Mouse (Mus musculus): Measurements from ENCODE around the gene Dnajc17. TPM values are rescaled to one million over a fixed set of nuclear protein-coding genes. Genes with fewer than 3 reads are reported as not detected.

The Dnajc17 gene
- polyA plus RNA-seq, 1 experiment from 2014 or later: 24.3 TPM

- Histone ChIP-seq H3K4me3 (replicated peaks) (no peak overlapping the region), H3K9ac (replicated peaks) (peak overlapping the region; percentile 48; the same call in 1 of the 2 replicates), H3K9me3 (no peaks in the 10 kb centered on the region), H3K27ac (peak overlapping the region; percentile 67), H3K4me1 (replicated peaks) (peaks cover 35% of the 10 kb centered on the region), H3K27me3 (peaks cover 15% of the 10 kb centered on the region), H3K36me3 (peaks cover 25% of the 10 kb centered on the region), H3K4me2 (replicated peaks) (peak overlapping the region; percentile 25; the same call in 1 of the 2 replicates)
- 80% methylated on average over 7 of the region's 7 CpGs for WGBS
- ATAC-seq: no peak
Measured at GRCm38 (mm10) chr2:119172446-119172845, 36.1 kb downstream of the Dnajc17 start.

- Histone ChIP-seq H3K4me1 (replicated peaks) (peaks cover 44% of the 10 kb centered on the region), H3K36me3 (peaks cover 17% of the 10 kb centered on the region), H3K27me3 (peaks cover 24% of the 10 kb centered on the region), H3K4me3 (replicated peaks) (no peak overlapping the region), H3K4me2 (replicated peaks) (no peak overlapping the region), H3K9ac (replicated peaks) (no peak overlapping the region), H3K27ac (no peak overlapping the region), H3K9me3 (no peaks in the 10 kb centered on the region)
- ATAC-seq: no peak
- 83% methylated on average over 8 of the region's 8 CpGs for WGBS
Measured at GRCm38 (mm10) chr2:119171574-119171973, 37.0 kb downstream of the Dnajc17 start.

GRCm38 (mm10) chr2:119170282-119170681, 38.3 kb downstream of the Dnajc17 start:
- H3K9ac ChIP-seq (replicated peaks): no peak overlapping the region
- H3K9me3 ChIP-seq: no peaks in the 10 kb centered on the region
- H3K27me3 ChIP-seq: peaks cover 37% of the 10 kb centered on the region
- ATAC-seq: no peak
- H3K36me3 ChIP-seq: peaks cover 10% of the 10 kb centered on the region
- no peak overlapping the region for H3K4me3 ChIP-seq (replicated peaks)
- H3K27ac ChIP-seq: no peak overlapping the region
- 84% methylated on average over 2 of the region's 2 CpGs for WGBS
- peaks cover 45% of the 10 kb centered on the region for H3K4me1 ChIP-seq (replicated peaks)
- no peak overlapping the region for H3K4me2 ChIP-seq (replicated peaks)

- ATAC-seq: peak; percentile 54
- Histone ChIP-seq H3K27ac (no peak overlapping the region), H3K9ac (replicated peaks) (peak overlapping the region; percentile 62), H3K4me2 (replicated peaks) (peak overlapping the region; percentile 99), H3K4me1 (replicated peaks) (peaks cover 26% of the 10 kb centered on the region), H3K9me3 (no peaks in the 10 kb centered on the region), H3K36me3 (no peaks in the 10 kb centered on the region), H3K27me3 (peaks cover 54% of the 10 kb centered on the region), H3K4me3 (replicated peaks) (peak overlapping the region; percentile 54)
- 2% methylated on average over 26 of the region's 26 CpGs for WGBS
Measured at GRCm38 (mm10) chr2:119167866-119168256, 40.7 kb downstream of the Dnajc17 start.

GRCm38 (mm10) chr2:119166901-119167865, 41.4 kb downstream of the Dnajc17 start, which contains the start of gene Gchfr:
TSS of gene Gchfr (plus strand) at chr2:119167773.
- Histone ChIP-seq H3K27ac (no peak within 1 kb of the TSS), H3K4me3 (replicated peaks) (peak within 1 kb of the TSS; percentile 54), H3K27me3 (peaks cover 55% of the 10 kb centered on the region), H3K9me3 (no peaks in the 10 kb centered on the region), H3K36me3 (no peaks in the 10 kb centered on the region), H3K4me2 (replicated peaks) (peak within 1 kb of the TSS; percentile 99), H3K4me1 (replicated peaks) (peaks cover 20% of the 10 kb centered on the region), H3K9ac (replicated peaks) (peak within 1 kb of the TSS; percentile 62)
- peak; percentile 82 for ATAC-seq
- under 1% methylated on average over 53 of the region's 60 CpGs for WGBS

- peaks cover 59% of the 10 kb centered on the region for H3K27me3 ChIP-seq
Measured at GRCm38 (mm10) chr2:119165401-119165800, 43.2 kb downstream of the Dnajc17 start.

GRCm38 (mm10) chr2:119163999-119164398, 44.6 kb downstream of the Dnajc17 start:
- Histone ChIP-seq H3K27ac (no peak overlapping the region), H3K36me3 (no peaks in the 10 kb centered on the region), H3K4me3 (replicated peaks) (no peak overlapping the region), H3K9ac (replicated peaks) (no peak overlapping the region), H3K4me2 (replicated peaks) (no peak overlapping the region), H3K4me1 (replicated peaks) (peaks cover 20% of the 10 kb centered on the region), H3K9me3 (no peaks in the 10 kb centered on the region), H3K27me3 (peaks cover 61% of the 10 kb centered on the region)
- WGBS: 87% methylated on average over 4 of the region's 4 CpGs
- no peak for ATAC-seq

More at GRCm38 (mm10) chr2:119165401-119165800, 43.2 kb downstream of the Dnajc17 start:
- no peak overlapping the region for H3K27ac ChIP-seq
- H3K4me2 ChIP-seq (replicated peaks): no peak overlapping the region
- peaks cover 20% of the 10 kb centered on the region for H3K4me1 ChIP-seq (replicated peaks)
- H3K4me3 ChIP-seq (replicated peaks): no peak overlapping the region
- no peak overlapping the region for H3K9ac ChIP-seq (replicated peaks)
- ATAC-seq: no peak
- H3K9me3 ChIP-seq: no peaks in the 10 kb centered on the region
- H3K36me3 ChIP-seq: no peaks in the 10 kb centered on the region

GRCm38 (mm10) chr2:119163135-119163534, 45.5 kb downstream of the Dnajc17 start:
- Histone ChIP-seq H3K27me3 (peaks cover 54% of the 10 kb centered on the region), H3K4me3 (replicated peaks) (no peak overlapping the region), H3K9ac (replicated peaks) (no peak overlapping the region), H3K27ac (no peak overlapping the region), H3K36me3 (no peaks in the 10 kb centered on the region), H3K4me2 (replicated peaks) (no peak overlapping the region), H3K4me1 (replicated peaks) (peaks cover 20% of the 10 kb centered on the region), H3K9me3 (no peaks in the 10 kb centered on the region)
- 85% methylated on average over 3 of the region's 3 CpGs for WGBS
- ATAC-seq: no peak

- peaks cover 35% of the 10 kb centered on the region for H3K27me3 ChIP-seq
- H3K9ac ChIP-seq (replicated peaks): peak overlapping the region; percentile 10; the same call in 1 of the 2 replicates
- 30% methylated on average over 2 of the region's 2 CpGs for WGBS
- H3K9me3 ChIP-seq: no peaks in the 10 kb centered on the region
- no peaks in the 10 kb centered on the region for H3K36me3 ChIP-seq
- H3K4me3 ChIP-seq (replicated peaks): no peak overlapping the region
- no peak overlapping the region for H3K27ac ChIP-seq
- H3K4me2 ChIP-seq (replicated peaks): no peak overlapping the region
- ATAC-seq: no peak
- H3K4me1 ChIP-seq (replicated peaks): peaks cover 9% of the 10 kb centered on the region
Measured at GRCm38 (mm10) chr2:119161247-119161646, 47.3 kb downstream of the Dnajc17 start.

- Histone ChIP-seq H3K4me1 (replicated peaks) (peaks cover 25% of the 10 kb centered on the region), H3K27me3 (peaks cover 8% of the 10 kb centered on the region; the same call in 1 of the 2 replicates), H3K9ac (replicated peaks) (no peak overlapping the region), H3K4me2 (replicated peaks) (no peak overlapping the region), H3K36me3 (peaks cover 14% of the 10 kb centered on the region), H3K27ac (no peak overlapping the region), H3K4me3 (replicated peaks) (peak overlapping the region; percentile 99), H3K9me3 (no peaks in the 10 kb centered on the region)
- ATAC-seq: no peak
Measured at GRCm38 (mm10) chr2:119157836-119158235, 50.8 kb downstream of the Dnajc17 start.

- Histone ChIP-seq H3K36me3 (peaks cover 23% of the 10 kb centered on the region), H3K4me2 (replicated peaks) (peak within 1 kb of the TSS; percentile 97), H3K27ac (peak within 1 kb of the TSS; percentile 74), H3K9ac (replicated peaks) (peak within 1 kb of the TSS; percentile 96), H3K9me3 (no peaks in the 10 kb centered on the region), H3K4me3 (replicated peaks) (peak within 1 kb of the TSS; percentile 99), H3K4me1 (replicated peaks) (peaks cover 25% of the 10 kb centered on the region), H3K27me3 (peaks cover 4% of the 10 kb centered on the region; the same call in 1 of the 2 replicates)
- ATAC-seq: peak; percentile 93
- under 1% methylated on average over 57 of the region's 57 CpGs for WGBS
Measured at GRCm38 (mm10) chr2:119156681-119157572, 51.7 kb downstream of the Dnajc17 start, which contains the start of gene Rmdn3. TSS of gene Rmdn3 (minus strand) at chr2:119157034.
